In genomic region chr8:123989128-123989527, GRCm38 (mm10) we compare ENCODE assay signal across 14 mouse cellular contexts. TPM values are rescaled to one million over a fixed set of nuclear protein-coding genes. Genes with fewer than 3 reads are reported as not detected.
A peak's percentile ranks its signal among the peaks of the same experiment; 100 is the strongest.
DNase-seq lines count a peak whose midpoint lies in the region; ATAC-seq and TF ChIP-seq lines count a peak whose summit lies in the region.
"Had no signal": no experiment of that assay in that cellular context is flagged by ENCODE, and none has a peak within 500 bp of the region (broad histone marks: within the 10 kb centered on the region; RNA-seq: fewer than 3 reads in every experiment).

No protein-coding gene starts in this region.

- no peaks in the 10 kb centered on the region for H3K36me3 ChIP-seq in hindbrain, embryonic 11.5 days (ENCODE audit: control insufficient read depth, insufficient read depth, low read length)
- H3K36me3 ChIP-seq in hindbrain, embryonic 10.5 days: peaks cover 8% of the 10 kb centered on the region
- H3K36me3 ChIP-seq in MEL (ENCODE audit: control insufficient read depth in 1 of 2, insufficient read depth in 2 of 2, low read length in 2 of 2): peaks cover 0 to 27% of the 10 kb centered on the region in 2 experiments; a peak in 2 of 4 replicates
- H3K36me3 ChIP-seq in heart, embryonic 16.5 days (ENCODE audit: control insufficient read depth, insufficient read depth): no peaks in the 10 kb centered on the region
- no peaks in the 10 kb centered on the region for H3K36me3 ChIP-seq in liver, postnatal 0 days (replicated peaks; ENCODE audit: insufficient read depth, low read length)
- H3K36me3 ChIP-seq in midbrain, embryonic 13.5 days: no peaks in the 10 kb centered on the region
- H3K36me3 ChIP-seq in forebrain, embryonic 16.5 days (ENCODE audit: control insufficient read depth, insufficient read depth): no peaks in the 10 kb centered on the region
- H3K36me3 ChIP-seq: hindbrain, embryonic 15.5 days had no signal

- 0 out of 2 replicates have a peak overlapping the region, but pooled peaks have one; percentile 4 for H3K4me2 ChIP-seq in hindbrain, embryonic 11.5 days (replicated peaks; ENCODE audit: low read depth, low read length)
- H3K4me2 ChIP-seq in heart, embryonic 16.5 days (ENCODE audit: low read depth, low read length): peak overlapping the region; percentile 25; the same call in 1 of the 2 replicates
- peak overlapping the region; percentile 56 for H3K4me2 ChIP-seq in liver, postnatal 0 days (ENCODE audit: low read depth, low read length)
- H3K4me2 ChIP-seq in midbrain, embryonic 13.5 days (replicated peaks): no peak overlapping the region
- H3K4me2 ChIP-seq in forebrain, embryonic 16.5 days (ENCODE audit: low read length): no peak overlapping the region
- H3K4me2 ChIP-seq: hindbrain, embryonic 15.5 days; limb, embryonic 15.5 days; midbrain, embryonic 11.5 days had no signal

- no peak overlapping the region for H3K27ac ChIP-seq in hindbrain, embryonic 11.5 days (ENCODE audit: low read depth, low read length)
- no peak overlapping the region for H3K27ac ChIP-seq in hindbrain, embryonic 10.5 days
- H3K27ac ChIP-seq in MEL (ENCODE audit: control insufficient read depth, low read depth, low read length): peak overlapping the region; percentile 95
- H3K27ac ChIP-seq in heart, embryonic 16.5 days (ENCODE audit: low read length): peak overlapping the region; percentile 48; the same call in 1 of the 2 replicates
- H3K27ac ChIP-seq in liver, postnatal 0 days (ENCODE audit: low read depth): peak overlapping the region; percentile 96
- no peak overlapping the region for H3K27ac ChIP-seq in midbrain, embryonic 13.5 days
- H3K27ac ChIP-seq in forebrain, embryonic 16.5 days (ENCODE audit: low read length): no peak overlapping the region
- H3K27ac ChIP-seq: gastrocnemius, adult 2 months; hindbrain, embryonic 15.5 days; kidney, postnatal 0 days; limb, embryonic 15.5 days had no signal

- no peaks in the 10 kb centered on the region for H3K4me1 ChIP-seq in hindbrain, embryonic 11.5 days (replicated peaks; ENCODE audit: control insufficient read depth, insufficient read depth, low read length)
- no peaks in the 10 kb centered on the region; the same call in 1 of the 2 replicates for H3K4me1 ChIP-seq in hindbrain, embryonic 10.5 days (replicated peaks)
- peaks cover 20 to 33% of the 10 kb centered on the region in 2 experiments for H3K4me1 ChIP-seq in MEL (ENCODE audit: control insufficient read depth in 1 of 2, insufficient read depth in 2 of 2, low read length in 2 of 2)
- H3K4me1 ChIP-seq in heart, embryonic 16.5 days (ENCODE audit: control insufficient read depth, insufficient read depth, low read length): peaks cover 13% of the 10 kb centered on the region
- H3K4me1 ChIP-seq in liver, postnatal 0 days (ENCODE audit: insufficient read depth): peaks cover 22% of the 10 kb centered on the region
- no peaks in the 10 kb centered on the region for H3K4me1 ChIP-seq in midbrain, embryonic 13.5 days (replicated peaks)
- H3K4me1 ChIP-seq in forebrain, embryonic 16.5 days (replicated peaks; ENCODE audit: control insufficient read depth, insufficient read depth, low read length): no peaks in the 10 kb centered on the region; the same call in 1 of the 2 replicates
- H3K4me1 ChIP-seq: hindbrain, embryonic 15.5 days; limb, embryonic 15.5 days had no signal

- no peak for TF ChIP-seq POLR2A in MEL (IDR thresholded peaks at IDR 0.05; ENCODE audit: control insufficient read depth in 1 of 2, insufficient read depth in 1 of 2, low read depth in 1 of 2, low read length in 2 of 2, poor library complexity in 1 of 2)

- no peak for DNase-seq in hindbrain, embryonic 11.5 days (ENCODE audit: low spot score)
- no peak for DNase-seq in hindbrain, embryonic 10.5 days (ENCODE audit: low spot score)
- DNase-seq in MEL (ENCODE audit: low read depth, low spot score): no peak
- no peak for DNase-seq in liver, postnatal 0 days
- DNase-seq in gastrocnemius, postnatal 4 days (ENCODE audit: low spot score in 2 of 2): no peak
- DNase-seq: adrenal gland, adult 2 months; gastrocnemius, adult 2 months had no signal

- no peak overlapping the region for H3K4me3 ChIP-seq in hindbrain, embryonic 11.5 days (ENCODE audit: low read depth, low read length)
- H3K4me3 ChIP-seq in hindbrain, embryonic 10.5 days: no peak overlapping the region
- H3K4me3 ChIP-seq in MEL (ENCODE audit: control insufficient read depth in 1 of 2, insufficient read depth in 1 of 2, low read depth in 2 of 2, low read length in 2 of 2): peak overlapping the region in 1 of 2 experiments; percentile 14; a peak in 2 of 4 replicates
- no peak overlapping the region for H3K4me3 ChIP-seq in heart, embryonic 16.5 days (ENCODE audit: low read length)
- H3K4me3 ChIP-seq in liver, postnatal 0 days (ENCODE audit: low read depth, low read length): peak overlapping the region; percentile 30
- no peak overlapping the region for H3K4me3 ChIP-seq in midbrain, embryonic 13.5 days (replicated peaks)
- no peak overlapping the region for H3K4me3 ChIP-seq in forebrain, embryonic 16.5 days (replicated peaks; ENCODE audit: low read length)
- H3K4me3 ChIP-seq: gastrocnemius, adult 2 months; hindbrain, embryonic 15.5 days; limb, embryonic 15.5 days had no signal

- no peaks in the 10 kb centered on the region for H3K79me2 ChIP-seq in MEL (ENCODE audit: control insufficient read depth, insufficient read depth, low read length, poor library complexity)

- WGBS in hindbrain, embryonic 11.5 days: 77% methylated on average over 7 of the region's 7 CpGs
- WGBS in hindbrain, embryonic 10.5 days: 76% methylated on average over 7 of the region's 7 CpGs
- 25% methylated on average over 7 of the region's 7 CpGs for WGBS in heart, embryonic 16.5 days
- 41% methylated on average over 7 of the region's 7 CpGs for WGBS in liver, postnatal 0 days (ENCODE audit: insufficient replicate concordance)
- WGBS in midbrain, embryonic 13.5 days: 83% methylated on average over 7 of the region's 7 CpGs
- 81% methylated on average over 7 of the region's 7 CpGs for WGBS in forebrain, embryonic 16.5 days

- TF ChIP-seq CTCF in MEL (IDR thresholded peaks at IDR 0.05 in 2 of 3, conservative IDR thresholded peaks at IDR 0.05 in 1 of 3; ENCODE audit: control insufficient read depth in 1 of 3, insufficient read depth in 1 of 3, low read depth in 2 of 3, low read length in 3 of 3, poor library complexity in 1 of 3, severe bottlenecking in 1 of 3): no peak
- TF ChIP-seq CTCF in liver, postnatal 0 days (IDR thresholded peaks at IDR 0.05; ENCODE audit: low read depth): no peak

- TF ChIP-seq EP300 in MEL (IDR thresholded peaks at IDR 0.05; ENCODE audit: low read depth in 1 of 2, low read length in 2 of 2): no peak
- no peak for TF ChIP-seq EP300 in liver, postnatal 0 days (IDR thresholded peaks at IDR 0.05; ENCODE audit: low read depth)

- no peak for ATAC-seq in hindbrain, embryonic 11.5 days (ENCODE audit: low FRiP score)
- ATAC-seq in heart, embryonic 16.5 days (replicated peaks; ENCODE audit: extremely low read depth, insufficient read depth, low FRiP score): no peak
- ATAC-seq in liver, postnatal 0 days: peak; percentile 55
- ATAC-seq in midbrain, embryonic 13.5 days: no peak
- no peak for ATAC-seq in forebrain, embryonic 16.5 days

- no peak for TF ChIP-seq RAD21 in MEL (IDR thresholded peaks at IDR 0.05; ENCODE audit: low read depth, low read length)

- no peak overlapping the region for H3K9ac ChIP-seq in hindbrain, embryonic 11.5 days (ENCODE audit: low read depth, low read length)
- H3K9ac ChIP-seq in MEL (ENCODE audit: control insufficient read depth, low read depth, low read length, poor library complexity, severe bottlenecking): peak overlapping the region; percentile 53
- H3K9ac ChIP-seq in heart, embryonic 16.5 days (ENCODE audit: low read length): 0 out of 2 replicates have a peak overlapping the region, but pooled peaks have one; percentile 6
- H3K9ac ChIP-seq in liver, postnatal 0 days (replicated peaks): peak overlapping the region; percentile 68
- H3K9ac ChIP-seq in midbrain, embryonic 13.5 days (replicated peaks): no peak overlapping the region
- H3K9ac ChIP-seq in forebrain, embryonic 16.5 days (replicated peaks; ENCODE audit: low read depth, low read length): no peak overlapping the region
- H3K9ac ChIP-seq: hindbrain, embryonic 15.5 days; limb, embryonic 15.5 days had no signal

- H3K9me3 ChIP-seq in hindbrain, embryonic 11.5 days (ENCODE audit: control insufficient read depth, low read length): no peaks in the 10 kb centered on the region
- H3K9me3 ChIP-seq in hindbrain, embryonic 10.5 days: no peaks in the 10 kb centered on the region
- no peaks in the 10 kb centered on the region for H3K9me3 ChIP-seq in MEL (replicated peaks; ENCODE audit: insufficient read depth, low read length)
- no peaks in the 10 kb centered on the region for H3K9me3 ChIP-seq in heart, embryonic 16.5 days (replicated peaks; ENCODE audit: control insufficient read depth, low read length)
- H3K9me3 ChIP-seq in liver, postnatal 0 days (ENCODE audit: low read length): no peaks in the 10 kb centered on the region
- no peaks in the 10 kb centered on the region for H3K9me3 ChIP-seq in midbrain, embryonic 13.5 days
- no peaks in the 10 kb centered on the region for H3K9me3 ChIP-seq in forebrain, embryonic 16.5 days (ENCODE audit: control insufficient read depth, low read length)
- H3K9me3 ChIP-seq: hindbrain, embryonic 15.5 days; limb, embryonic 15.5 days had no signal

- H3K27me3 ChIP-seq in hindbrain, embryonic 11.5 days (ENCODE audit: control insufficient read depth, insufficient read depth, low read length): no peaks in the 10 kb centered on the region
- H3K27me3 ChIP-seq in hindbrain, embryonic 10.5 days (ENCODE audit: insufficient read depth, poor library complexity, severe bottlenecking): no peaks in the 10 kb centered on the region
- no peaks in the 10 kb centered on the region for H3K27me3 ChIP-seq in MEL (ENCODE audit: control insufficient read depth in 1 of 2, insufficient read depth in 2 of 2, low read length in 2 of 2)
- H3K27me3 ChIP-seq in heart, embryonic 16.5 days (ENCODE audit: control insufficient read depth, insufficient read depth, low read length): no peaks in the 10 kb centered on the region
- H3K27me3 ChIP-seq in liver, postnatal 0 days (ENCODE audit: insufficient read depth, low read length): no peaks in the 10 kb centered on the region
- H3K27me3 ChIP-seq in midbrain, embryonic 13.5 days: no peaks in the 10 kb centered on the region
- no peaks in the 10 kb centered on the region for H3K27me3 ChIP-seq in forebrain, embryonic 16.5 days (replicated peaks; ENCODE audit: control insufficient read depth, insufficient read depth, low read length)
- H3K27me3 ChIP-seq: hindbrain, embryonic 15.5 days; limb, embryonic 15.5 days had no signal

RNA-seq across cellular contexts. Expression of gene Abcb10, which starts 6.2 kb away (rescaled TPM):
- 17.5 and 18.3 TPM in 2 replicates for polyA plus RNA-seq in hindbrain, embryonic 11.5 days (2014; fragmentation: Nextera tagmentation; extraction: Ambion mirVana)
- polyA plus RNA-seq in hindbrain, embryonic 10.5 days (2016; fragmentation: Nextera tagmentation; extraction: Ambion mirVana): 19.5 and 21.4 TPM in 2 replicates
- total RNA-seq in MEL (2012; rRNA removed): 26.1 and 37.8 TPM in 2 replicates
- 10 to 100 TPM; 32.6 to 33.7 TPM for polyA plus RNA-seq in MEL (2012; ENCODE audit: insufficient read depth in 1 of 2, insufficient read length in 2 of 2, low read depth in 1 of 2, low replicate concordance in 2 of 2, missing spikeins in 1 of 2)
- polyA plus RNA-seq in heart, embryonic 16.5 days (2015; fragmentation: Nextera tagmentation; extraction: Ambion mirVana): 17.1 and 19.0 TPM in 2 replicates
- polyA plus RNA-seq in liver, postnatal 0 days (2015; fragmentation: Nextera tagmentation; extraction: Ambion mirVana): 46.2 and 53.3 TPM in 2 replicates
- 10.5 and 12.2 TPM in 2 replicates for polyA plus RNA-seq in midbrain, embryonic 13.5 days (2015; fragmentation: Nextera tagmentation; extraction: Ambion mirVana)
- total RNA-seq in gastrocnemius, postnatal 4 days (2021): 10 to 100 TPM; 14.0 to 15.5 TPM
- polyA plus RNA-seq in forebrain, embryonic 16.5 days (2015; fragmentation: Nextera tagmentation; extraction: Ambion mirVana): 10.1 and 10.8 TPM in 2 replicates

RNA-seq across cellular contexts. Expression of gene Taf5l, which starts 32.1 kb away (rescaled TPM):
- polyA plus RNA-seq in hindbrain, embryonic 11.5 days (2014; fragmentation: Nextera tagmentation; extraction: Ambion mirVana): 32.1 and 42.9 TPM in 2 replicates
- polyA plus RNA-seq in hindbrain, embryonic 10.5 days (2016; fragmentation: Nextera tagmentation; extraction: Ambion mirVana): 37.8 and 40.2 TPM in 2 replicates
- 85.9 and 86.3 TPM in 2 replicates for total RNA-seq in MEL (2012; rRNA removed)
- polyA plus RNA-seq in MEL (2012; ENCODE audit: insufficient read depth in 1 of 2, insufficient read length in 2 of 2, low read depth in 1 of 2, low replicate concordance in 2 of 2, missing spikeins in 1 of 2): 10 to 100 TPM in 1 of 2 experiments, not detected in 1; 88.4 TPM
- polyA plus RNA-seq in heart, embryonic 16.5 days (2015; fragmentation: Nextera tagmentation; extraction: Ambion mirVana): 25.4 and 27.9 TPM in 2 replicates
- polyA plus RNA-seq in liver, postnatal 0 days (2015; fragmentation: Nextera tagmentation; extraction: Ambion mirVana): 15.0 and 15.1 TPM in 2 replicates
- polyA plus RNA-seq in midbrain, embryonic 13.5 days (2015; fragmentation: Nextera tagmentation; extraction: Ambion mirVana): 26.4 and 27.1 TPM in 2 replicates
- total RNA-seq in gastrocnemius, postnatal 4 days (2021): 10 to 100 TPM; 17.5 to 21.9 TPM
- 27.1 and 30.0 TPM in 2 replicates for polyA plus RNA-seq in forebrain, embryonic 16.5 days (2015; fragmentation: Nextera tagmentation; extraction: Ambion mirVana)

RNA-seq across cellular contexts. Expression of gene Urb2, which starts 32.2 kb away (rescaled TPM):
- 7.3 and 7.6 TPM in 2 replicates for polyA plus RNA-seq in hindbrain, embryonic 11.5 days (2014; fragmentation: Nextera tagmentation; extraction: Ambion mirVana)
- 6.8 and 7.1 TPM in 2 replicates for polyA plus RNA-seq in hindbrain, embryonic 10.5 days (2016; fragmentation: Nextera tagmentation; extraction: Ambion mirVana)
- total RNA-seq in MEL (2012; rRNA removed): 39.7 and 40.1 TPM in 2 replicates
- polyA plus RNA-seq in MEL (2012; ENCODE audit: insufficient read depth in 1 of 2, insufficient read length in 2 of 2, low read depth in 1 of 2, low replicate concordance in 2 of 2, missing spikeins in 1 of 2): 10 to 100 TPM; 31.6 to 82.4 TPM
- polyA plus RNA-seq in heart, embryonic 16.5 days (2015; fragmentation: Nextera tagmentation; extraction: Ambion mirVana): 3.0 and 3.3 TPM in 2 replicates
- 1.2 TPM in 2 replicates for polyA plus RNA-seq in liver, postnatal 0 days (2015; fragmentation: Nextera tagmentation; extraction: Ambion mirVana)
- polyA plus RNA-seq in midbrain, embryonic 13.5 days (2015; fragmentation: Nextera tagmentation; extraction: Ambion mirVana): 3.1 and 3.4 TPM in 2 replicates
- 10 to 100 TPM in 1 of 2 experiments, 1 to 10 TPM in 1; 9.8 to 10.5 TPM for total RNA-seq in gastrocnemius, postnatal 4 days (2021)
- 4.3 and 4.6 TPM in 2 replicates for polyA plus RNA-seq in forebrain, embryonic 16.5 days (2015; fragmentation: Nextera tagmentation; extraction: Ambion mirVana)

RNA-seq across cellular contexts. Expression of gene Nup133, which starts 40.1 kb away (rescaled TPM):
- polyA plus RNA-seq in hindbrain, embryonic 11.5 days (2014; fragmentation: Nextera tagmentation; extraction: Ambion mirVana): 50.1 and 52.3 TPM in 2 replicates
- polyA plus RNA-seq in hindbrain, embryonic 10.5 days (2016; fragmentation: Nextera tagmentation; extraction: Ambion mirVana): 44.7 and 52.4 TPM in 2 replicates
- total RNA-seq in MEL (2012; rRNA removed): 44.8 and 49.6 TPM in 2 replicates
- 10 to 100 TPM; 58.0 to 58.1 TPM for polyA plus RNA-seq in MEL (2012; ENCODE audit: insufficient read depth in 1 of 2, insufficient read length in 2 of 2, low read depth in 1 of 2, low replicate concordance in 2 of 2, missing spikeins in 1 of 2)
- polyA plus RNA-seq in heart, embryonic 16.5 days (2015; fragmentation: Nextera tagmentation; extraction: Ambion mirVana): 20.3 and 21.6 TPM in 2 replicates
- 7.2 and 9.1 TPM in 2 replicates for polyA plus RNA-seq in liver, postnatal 0 days (2015; fragmentation: Nextera tagmentation; extraction: Ambion mirVana)
- 32.2 and 32.9 TPM in 2 replicates for polyA plus RNA-seq in midbrain, embryonic 13.5 days (2015; fragmentation: Nextera tagmentation; extraction: Ambion mirVana)
- 10 to 100 TPM; 17.1 to 19.7 TPM for total RNA-seq in gastrocnemius, postnatal 4 days (2021)
- polyA plus RNA-seq in forebrain, embryonic 16.5 days (2015; fragmentation: Nextera tagmentation; extraction: Ambion mirVana): 31.5 and 31.8 TPM in 2 replicates

Comparison
In these comparisons a context has a peak if more than half of its experiments do, and no peak if none do; other contexts are left out.
1. H3K27ac ChIP-seq: peak in MEL (single experiment), heart, embryonic 16.5 days (single experiment) and liver, postnatal 0 days (single experiment); none in hindbrain, embryonic 11.5 days (single experiment), hindbrain, embryonic 10.5 days (single experiment), midbrain, embryonic 13.5 days (single experiment) and forebrain, embryonic 16.5 days (single experiment).
2. H3K4me2 ChIP-seq: peak in hindbrain, embryonic 11.5 days (single experiment), heart, embryonic 16.5 days (single experiment) and liver, postnatal 0 days (single experiment); none in midbrain, embryonic 13.5 days (single experiment) and forebrain, embryonic 16.5 days (single experiment).
3. H3K9ac ChIP-seq: peak in MEL (single experiment), heart, embryonic 16.5 days (single experiment) and liver, postnatal 0 days (single experiment); none in hindbrain, embryonic 11.5 days (single experiment), midbrain, embryonic 13.5 days (single experiment) and forebrain, embryonic 16.5 days (single experiment).